Mouse (Mus musculus): Measurements from ENCODE around the gene Gm29735. TPM values are rescaled to one million over a fixed set of nuclear protein-coding genes. Genes with fewer than 3 reads are reported as not detected.
"Not testable (repeated sequence)": the region's sequence is repeated elsewhere in the genome, so short reads cannot be mapped to it uniquely, and the experiment has no call there.

The Gm29735 gene
- not detected for total RNA-seq (2022)

GRCm38 (mm10) chr7:142157013-142157412 is at the start of gene Gm29735:
Gene Gm29735 (minus strand): TSS chr7:142157113.
- DNase-seq = not testable (repeated sequence)

GRCm38 (mm10) chr7:142205488-142205887 is 48.6 kb upstream of the Gm29735 start:
- DNase-seq = no peak

- DNase-seq = no peak
Observed at GRCm38 (mm10) chr7:142201064-142201463, 44.2 kb upstream of the Gm29735 start, which contains the start of gene Krtap5-3. Gene Krtap5-3 (plus strand): TSS chr7:142201364.

- DNase-seq = no peak
Observed at GRCm38 (mm10) chr7:142198748-142199147, 41.8 kb upstream of the Gm29735 start.

- no peak for DNase-seq
Observed at GRCm38 (mm10) chr7:142190289-142190688, 33.4 kb upstream of the Gm29735 start, which contains the start of gene Gm10153. Gene Gm10153 (minus strand): TSS chr7:142190389.

GRCm38 (mm10) chr7:142188156-142188555 is 31.2 kb upstream of the Gm29735 start:
- no peak for DNase-seq

- no peak for DNase-seq
Observed at GRCm38 (mm10) chr7:142181021-142181420, 24.1 kb upstream of the Gm29735 start.

GRCm38 (mm10) chr7:142178685-142179084 is 21.8 kb upstream of the Gm29735 start:
- DNase-seq = no peak

GRCm38 (mm10) chr7:142175905-142176304 is 19.0 kb upstream of the Gm29735 start, which contains the start of gene Krtap5-2:
Gene Krtap5-2 (minus strand): TSS chr7:142176005.
- not testable (repeated sequence) for DNase-seq

GRCm38 (mm10) chr7:142169836-142170235 is 12.9 kb upstream of the Gm29735 start:
- no peak for DNase-seq

GRCm38 (mm10) chr7:142165639-142166038 is 8.7 kb upstream of the Gm29735 start, which contains the start of gene Gm4553:
Gene Gm4553 (minus strand): TSS chr7:142165739.
- not testable (repeated sequence) for DNase-seq

- DNase-seq = no peak
Observed at GRCm38 (mm10) chr7:142159366-142159765, 2.5 kb upstream of the Gm29735 start.

- no peak for DNase-seq
Observed at GRCm38 (mm10) chr7:142155308-142155707, 1.6 kb downstream of the Gm29735 start.

GRCm38 (mm10) chr7:142152191-142152590 is 4.7 kb downstream of the Gm29735 start:
- no peak for DNase-seq

GRCm38 (mm10) chr7:142148633-142149032 is 8.3 kb downstream of the Gm29735 start:
- no peak for DNase-seq

- peak; percentile 5 for DNase-seq
Observed at GRCm38 (mm10) chr7:142146033-142146432, 10.9 kb downstream of the Gm29735 start.

- DNase-seq = no peak
Observed at GRCm38 (mm10) chr7:142145413-142145940, 11.4 kb downstream of the Gm29735 start.

GRCm38 (mm10) chr7:142144507-142144906 is 12.4 kb downstream of the Gm29735 start, which contains the start of gene Gm45337:
Gene Gm45337 (minus strand): TSS chr7:142144607.
- no peak for DNase-seq

- not testable (repeated sequence) for DNase-seq
Observed at GRCm38 (mm10) chr7:142143506-142144010, 13.4 kb downstream of the Gm29735 start.

- no peak for DNase-seq
Observed at GRCm38 (mm10) chr7:142140696-142141095, 16.2 kb downstream of the Gm29735 start.

- not testable (repeated sequence) for DNase-seq
Observed at GRCm38 (mm10) chr7:142135934-142136333, 21.0 kb downstream of the Gm29735 start, which contains the start of gene Gm39115. Gene Gm39115 (minus strand): TSS chr7:142136034.

- no peak for DNase-seq
Observed at GRCm38 (mm10) chr7:142134206-142134995, 22.5 kb downstream of the Gm29735 start.

- no peak for DNase-seq
Observed at GRCm38 (mm10) chr7:142128843-142129242, 28.1 kb downstream of the Gm29735 start.

Measured in adrenal gland, adult 8-10 months (tissue).